Mouse (Mus musculus) myocyte (in vitro differentiated cells): ENCODE results near the gene Usp16. TPM values are rescaled to one million over a fixed set of nuclear protein-coding genes. Genes with fewer than 3 reads are reported as not detected.
A peak's percentile ranks its signal among the peaks of the same experiment; 100 is the strongest.

Experiments
- H3K27me3 ChIP-seq: one replicate; pipeline ENCODE4 v1.6.1; 2011; ENCODE audit not compliant: control insufficient read depth, insufficient read depth, insufficient read length
- H3K36me3 ChIP-seq: one replicate; pipeline ENCODE4 v1.6.1; 2011; ENCODE audit not compliant: control insufficient read depth, insufficient read depth
- H3K4me2 ChIP-seq: one replicate; pipeline ENCODE4 v1.6.1; 2011; ENCODE audit warnings: low read depth, control low read depth
- H3K4me3 ChIP-seq: one replicate; pipeline ENCODE4 v1.5.1; 2011; ENCODE audit warnings: mild to moderate bottlenecking, control low read depth, moderate library complexity
- H3K79me2 ChIP-seq: one replicate; pipeline ENCODE4 v1.6.1; 2011; ENCODE audit not compliant: control insufficient read depth, insufficient read depth
- H3ac ChIP-seq: one replicate; pipeline ENCODE4 v1.6.1; 2011; ENCODE audit not compliant: control insufficient read depth, insufficient read length
- CEBPB ChIP-seq: IDR thresholded peaks from 2 replicates; pipeline ENCODE4 v1.6.1; 2011; ENCODE audit warnings: mild to moderate bottlenecking, moderate library complexity; ENCODE audit not compliant: poor library complexity, insufficient read depth, severe bottlenecking
- E2F4 ChIP-seq: IDR thresholded peaks from one replicate; pipeline ENCODE4 v1.6.1; 2011; ENCODE audit warnings: mild to moderate bottlenecking, control low read depth, moderate library complexity; ENCODE audit not compliant: insufficient read depth
- MAX ChIP-seq: IDR thresholded peaks from one replicate; pipeline ENCODE4 v1.6.1; 2011; ENCODE audit warnings: low read depth, mild to moderate bottlenecking, control low read depth
- MYOD1 ChIP-seq, 3 experiments: IDR thresholded peaks; one replicate each; pipeline ENCODE4 v1.6.1; 2011; ENCODE audit warnings: control low read depth in 2 of 3, low read depth in 2 of 3, mild to moderate bottlenecking in 2 of 3, moderate library complexity in 1 of 3; ENCODE audit not compliant: insufficient read length in 2 of 3, control insufficient read depth in 1 of 3
- MYOG ChIP-seq, 3 experiments: IDR thresholded peaks; one replicate each; pipeline ENCODE4 v1.6.1; 2011; ENCODE audit warnings: control low read depth in 2 of 3, low read depth in 2 of 3, mild to moderate bottlenecking in 2 of 3; ENCODE audit not compliant: insufficient read length in 2 of 3, control insufficient read depth in 1 of 3, insufficient read depth in 1 of 3
- POLR2A ChIP-seq: IDR thresholded peaks from one replicate; pipeline ENCODE4 v1.6.1; 2011; ENCODE audit warnings: low read depth, mild to moderate bottlenecking, control low read depth, moderate library complexity; ENCODE audit not compliant: insufficient read length
- POLR2AphosphoS2 ChIP-seq: IDR thresholded peaks from one replicate; pipeline ENCODE4 v1.6.1; 2011; ENCODE audit warnings: low read depth, control low read depth; ENCODE audit not compliant: insufficient read length
- REST ChIP-seq: IDR thresholded peaks from one replicate; pipeline ENCODE4 v1.6.1; 2011; ENCODE audit warnings: mild to moderate bottlenecking, control low read depth, moderate library complexity; ENCODE audit not compliant: insufficient read depth, insufficient read length
- SRF ChIP-seq: IDR thresholded peaks from one replicate; pipeline ENCODE4 v1.6.1; 2011; ENCODE audit warnings: low read depth; ENCODE audit not compliant: control insufficient read depth, insufficient read length
- TCF12 ChIP-seq: IDR thresholded peaks from one replicate; pipeline ENCODE4 v1.6.1; 2011; ENCODE audit warnings: mild to moderate bottlenecking, control low read depth; ENCODE audit not compliant: poor library complexity, insufficient read depth, severe bottlenecking
- TCF3 ChIP-seq: IDR thresholded peaks from one replicate; pipeline ENCODE4 v1.6.1; 2011; ENCODE audit warnings: low read depth, control low read depth; ENCODE audit not compliant: insufficient read length
- USF1 ChIP-seq: IDR thresholded peaks from one replicate; pipeline ENCODE4 v1.6.1; 2011; ENCODE audit warnings: low read depth, mild to moderate bottlenecking, control low read depth, moderate library complexity
- polyA plus RNA-seq: library from polyadenylated mRNA; unstranded; fragments of >200 nt; fragmentation: generic; extraction: Trizol; gene quantifications from one replicate; pipeline ENCODE4 v1.2.1, GENCODE M21; 2012; ENCODE audit warnings: missing spikeins

Gene Usp16
- polyA plus RNA-seq, 1 experiment = 17.0 TPM

DNA sequence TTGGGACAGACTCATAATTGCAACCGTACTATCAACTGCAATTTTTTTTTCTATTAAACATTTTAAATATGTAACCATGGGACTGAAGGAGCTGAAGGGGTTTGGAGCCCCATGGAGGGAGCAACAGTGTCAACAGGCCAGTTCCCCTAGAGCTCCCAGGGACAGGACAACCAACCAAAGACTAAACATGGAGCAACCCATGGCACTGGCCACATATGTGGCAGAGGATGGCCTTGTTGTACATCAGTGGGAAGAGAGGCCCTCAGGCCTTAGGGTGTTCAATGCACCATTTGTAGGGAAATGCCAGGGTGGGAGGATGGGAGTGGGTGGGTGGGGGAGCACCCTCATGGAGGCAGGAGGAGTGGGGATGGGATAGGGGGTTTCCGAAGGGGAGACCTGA lies 42.2 kb downstream of the Usp16 start:
- Histone ChIP-seq H3K79me2 (peaks cover 38% of the 10 kb centered on the region), H3K36me3 (peaks cover 19% of the 10 kb centered on the region), H3ac (peak overlapping the region; percentile 35), H3K4me3 (peak overlapping the region; percentile 95), H3K4me2 (peak overlapping the region; percentile 67), H3K27me3 (no peaks in the 10 kb centered on the region)
- TF ChIP-seq USF1 (no peak), CEBPB (no peak), MYOD1 (IDR thresholded peaks at IDR 0.05; ENCODE audit: control insufficient read depth in 1 of 3, insufficient read length in 2 of 3, low read depth in 2 of 3) (no peak), TCF12 (no peak), POLR2AphosphoS2 (no peak)

- Histone ChIP-seq H3K4me2 (no peak overlapping the region), H3K27me3 (no peaks in the 10 kb centered on the region), H3K36me3 (peaks cover 15% of the 10 kb centered on the region), H3ac (no peak overlapping the region), H3K79me2 (peaks cover 34% of the 10 kb centered on the region), H3K4me3 (peak overlapping the region; percentile 95)
- no peak for TF ChIP-seq CEBPB
- TF ChIP-seq MYOD1 (IDR thresholded peaks at IDR 0.05; ENCODE audit: control insufficient read depth in 1 of 3, insufficient read length in 2 of 3, low read depth in 2 of 3) = no peak
- TF ChIP-seq MYOG (IDR thresholded peaks at IDR 0.05; ENCODE audit: control insufficient read depth in 1 of 3, insufficient read depth in 1 of 3, insufficient read length in 2 of 3, low read depth in 2 of 3) = no peak
- no peak for TF ChIP-seq TCF3
- TF ChIP-seq POLR2AphosphoS2 = no peak
- TF ChIP-seq MAX = no peak
Observed at GRCm38 (mm10) chr16:87497171-87497570, 42.7 kb downstream of the Usp16 start.

GRCm38 (mm10) chr16:87499556-87499955 lies 45.1 kb downstream of the Usp16 start:
- Histone ChIP-seq H3K4me3 (no peak overlapping the region), H3K4me2 (no peak overlapping the region), H3K79me2 (peaks cover 11% of the 10 kb centered on the region), H3K36me3 (no peaks in the 10 kb centered on the region), H3K27me3 (no peaks in the 10 kb centered on the region), H3ac (no peak overlapping the region)
- TF ChIP-seq MYOD1 (IDR thresholded peaks at IDR 0.05; ENCODE audit: control insufficient read depth in 1 of 3, insufficient read length in 2 of 3, low read depth in 2 of 3) = no peak
- no peak for TF ChIP-seq SRF
- no peak for TF ChIP-seq CEBPB

- Histone ChIP-seq H3K36me3 (no peaks in the 10 kb centered on the region), H3K27me3 (no peaks in the 10 kb centered on the region), H3ac (no peak overlapping the region), H3K4me3 (no peak overlapping the region), H3K4me2 (peak overlapping the region; percentile 21), H3K79me2 (no peaks in the 10 kb centered on the region)
- TF ChIP-seq REST (no peak), MAX (no peak), POLR2AphosphoS2 (no peak), TCF3 (no peak), CEBPB (no peak), TCF12 (no peak), SRF (no peak), POLR2A (no peak), USF1 (no peak), MYOG (IDR thresholded peaks at IDR 0.05; ENCODE audit: control insufficient read depth in 1 of 3, insufficient read depth in 1 of 3, insufficient read length in 2 of 3, low read depth in 2 of 3) (no peak), MYOD1 (IDR thresholded peaks at IDR 0.05; ENCODE audit: control insufficient read depth in 1 of 3, insufficient read length in 2 of 3, low read depth in 2 of 3) (no peak), E2F4 (no peak)
Observed at GRCm38 (mm10) chr16:87501304-87502078, 47.0 kb downstream of the Usp16 start.

- H3K79me2 ChIP-seq = no peaks in the 10 kb centered on the region
Observed at GRCm38 (mm10) chr16:87511706-87512105, 57.2 kb downstream of the Usp16 start.

More at GRCm38 (mm10) chr16:87511706-87512105, 57.2 kb downstream of the Usp16 start:
- Histone ChIP-seq H3K4me2 (no peak overlapping the region), H3ac (no peak overlapping the region), H3K27me3 (no peaks in the 10 kb centered on the region), H3K36me3 (no peaks in the 10 kb centered on the region), H3K4me3 (no peak overlapping the region)
- TF ChIP-seq E2F4 = no peak
- TF ChIP-seq SRF = no peak
- TF ChIP-seq USF1 = no peak
- no peak for TF ChIP-seq MAX
- TF ChIP-seq MYOD1 (IDR thresholded peaks at IDR 0.05; ENCODE audit: control insufficient read depth in 1 of 3, insufficient read length in 2 of 3, low read depth in 2 of 3) = no peak
- no peak for TF ChIP-seq MYOG (IDR thresholded peaks at IDR 0.05; ENCODE audit: control insufficient read depth in 1 of 3, insufficient read depth in 1 of 3, insufficient read length in 2 of 3, low read depth in 2 of 3)
- no peak for TF ChIP-seq POLR2A
- TF ChIP-seq CEBPB = no peak
- no peak for TF ChIP-seq TCF12
- TF ChIP-seq TCF3 = no peak
- no peak for TF ChIP-seq REST
- TF ChIP-seq POLR2AphosphoS2 = no peak
